Mouse (Mus musculus) erythroblast, embryonic 14.5 days (primary cell): ENCODE data around the gene Pkn1. TPM values are rescaled to one million over a fixed set of nuclear protein-coding genes. Genes with fewer than 3 reads are reported as not detected.
A peak's percentile ranks its signal among the peaks of the same experiment; 100 is the strongest.

Source experiments
- H3K27me3 ChIP-seq: 2 replicates; pipeline ENCODE4 v1.6.1; 2012; ENCODE audit warnings: inconsistent platforms; ENCODE audit not compliant: control insufficient read depth
- H3K36me3 ChIP-seq: 2 replicates; pipeline ENCODE4 v1.6.1; 2012; ENCODE audit warnings: mild to moderate bottlenecking, inconsistent platforms; ENCODE audit not compliant: control insufficient read depth
- H3K4me1 ChIP-seq: 2 replicates; pipeline ENCODE4 v1.6.1; 2012; ENCODE audit warnings: inconsistent platforms; ENCODE audit not compliant: control insufficient read depth
- H3K4me3 ChIP-seq: replicated peaks from 2 replicates; pipeline ENCODE3; 2012; ENCODE audit warnings: moderate library complexity, mild to moderate bottlenecking, inconsistent platforms
- H3K9me3 ChIP-seq: 2 replicates; pipeline ENCODE4 v1.6.1; 2012; ENCODE audit warnings: low read length, inconsistent platforms, mixed read lengths; ENCODE audit not compliant: control insufficient read depth
- GATA1 ChIP-seq: IDR thresholded peaks from 2 replicates; pipeline ENCODE4 v1.6.1; 2012; ENCODE audit warnings: low read length, inconsistent platforms, mixed read lengths
- TAL1 ChIP-seq: IDR thresholded peaks from 3 replicates; pipeline ENCODE4 v1.6.1; 2012; ENCODE audit warnings: low read length, inconsistent platforms, mixed read lengths
- polyA plus RNA-seq: library from polyadenylated mRNA; stranded (reverse); fragments of >175 nt; gene quantifications from 2 replicates; pipeline ENCODE4 v1.2.3, GENCODE M21; 2012

Pkn1 gene
- polyA plus RNA-seq, 1 experiment: 1.2 TPM

GRCm38 (mm10) chr8:83739711-83740468, 40.9 kb upstream of the Pkn1 start:
- Histone ChIP-seq H3K27me3 (no peaks in the 10 kb centered on the region; the same call in 1 of the 2 replicates), H3K4me3 (peak overlapping the region; percentile 4), H3K36me3 (peaks cover 4% of the 10 kb centered on the region; the same call in 1 of the 2 replicates), H3K4me1 (peaks cover 40% of the 10 kb centered on the region), H3K9me3 (peaks cover 8% of the 10 kb centered on the region)
- TF ChIP-seq GATA1: no peak
- no peak for TF ChIP-seq TAL1

- peaks cover 4% of the 10 kb centered on the region; the same call in 1 of the 2 replicates for H3K36me3 ChIP-seq
Observed at GRCm38 (mm10) chr8:83738949-83739710, 40.2 kb upstream of the Pkn1 start.

GRCm38 (mm10) chr8:83737852-83738562, 39.0 kb upstream of the Pkn1 start:
- peaks cover 4% of the 10 kb centered on the region; the same call in 1 of the 2 replicates for H3K36me3 ChIP-seq
- H3K9me3 ChIP-seq: peaks cover 8% of the 10 kb centered on the region
- peaks cover 39% of the 10 kb centered on the region for H3K4me1 ChIP-seq
- H3K4me3 ChIP-seq: no peak overlapping the region
- no peaks in the 10 kb centered on the region; the same call in 1 of the 2 replicates for H3K27me3 ChIP-seq
- TF ChIP-seq GATA1 (no peak), TAL1 (no peak)

More at GRCm38 (mm10) chr8:83738949-83739710, 40.2 kb upstream of the Pkn1 start:
- Histone ChIP-seq H3K4me3 (no peak overlapping the region), H3K4me1 (peaks cover 40% of the 10 kb centered on the region), H3K27me3 (no peaks in the 10 kb centered on the region; the same call in 1 of the 2 replicates), H3K9me3 (peaks cover 8% of the 10 kb centered on the region)
- no peak for TF ChIP-seq GATA1
- TF ChIP-seq TAL1: no peak

GRCm38 (mm10) chr8:83737346-83737745, 38.4 kb upstream of the Pkn1 start:
- Histone ChIP-seq H3K36me3 (peaks cover 4% of the 10 kb centered on the region; the same call in 1 of the 2 replicates), H3K4me1 (peaks cover 33% of the 10 kb centered on the region), H3K27me3 (no peaks in the 10 kb centered on the region; the same call in 1 of the 2 replicates), H3K4me3 (no peak overlapping the region), H3K9me3 (peaks cover 8% of the 10 kb centered on the region)
- TF ChIP-seq TAL1 (no peak), GATA1 (no peak)

GRCm38 (mm10) chr8:83736681-83737080, 37.7 kb upstream of the Pkn1 start:
- Histone ChIP-seq H3K4me1 (peaks cover 27% of the 10 kb centered on the region), H3K27me3 (no peaks in the 10 kb centered on the region; the same call in 1 of the 2 replicates), H3K9me3 (peaks cover 8% of the 10 kb centered on the region), H3K4me3 (no peak overlapping the region), H3K36me3 (peaks cover 7% of the 10 kb centered on the region)
- TF ChIP-seq TAL1 (no peak), GATA1 (no peak)

- Histone ChIP-seq H3K27me3 (no peaks in the 10 kb centered on the region), H3K4me1 (no peaks in the 10 kb centered on the region; the same call in none of the 2 replicates), H3K4me3 (no peak overlapping the region), H3K9me3 (peaks cover 8% of the 10 kb centered on the region), H3K36me3 (peaks cover 23% of the 10 kb centered on the region)
- TF ChIP-seq TAL1: no peak
- no peak for TF ChIP-seq GATA1
Observed at GRCm38 (mm10) chr8:83732919-83733318, 33.9 kb upstream of the Pkn1 start.

GRCm38 (mm10) chr8:83731906-83732305, 32.9 kb upstream of the Pkn1 start:
- H3K4me3 ChIP-seq: no peak overlapping the region
- H3K4me1 ChIP-seq: no peaks in the 10 kb centered on the region; the same call in none of the 2 replicates
- H3K27me3 ChIP-seq: no peaks in the 10 kb centered on the region
- H3K9me3 ChIP-seq: peaks cover 3% of the 10 kb centered on the region
- H3K36me3 ChIP-seq: peaks cover 26% of the 10 kb centered on the region
- no peak for TF ChIP-seq TAL1
- TF ChIP-seq GATA1: no peak

- Histone ChIP-seq H3K9me3 (no peaks in the 10 kb centered on the region), H3K4me3 (no peak overlapping the region), H3K27me3 (no peaks in the 10 kb centered on the region), H3K4me1 (peaks cover 12% of the 10 kb centered on the region), H3K36me3 (peaks cover 47% of the 10 kb centered on the region)
- TF ChIP-seq TAL1: no peak
Observed at GRCm38 (mm10) chr8:83729009-83729807, 30.2 kb upstream of the Pkn1 start.
